Mouse (Mus musculus) lung, postnatal 0 days (tissue): ENCODE measurements around the gene Insrr. TPM values are rescaled to one million over a fixed set of nuclear protein-coding genes. Genes with fewer than 3 reads are reported as not detected.
A peak's percentile ranks its signal among the peaks of the same experiment; 100 is the strongest.

Experiments used
- ATAC-seq: fragments of 200-750 bp; cut with Nextera tagmentation; 2 replicates; pipeline ENCODE4 v1.8.0; 2017; ENCODE audit warnings: moderate library complexity
- DNase-seq: peaks from one replicate; pipeline ENCODE4 v3.0.0-alpha.2; 2016; ENCODE audit warnings: low spot score
- H3K27ac ChIP-seq: fragments of 300-500 bp; sonication (generic); 2 replicates; pipeline ENCODE4 v1.5.1; 2014; ENCODE audit warnings: antibody characterized with exemption, mild to moderate bottlenecking, low read length, mixed read lengths
- H3K27me3 ChIP-seq: fragments of 300-500 bp; sonication (generic); replicated peaks from 2 replicates; pipeline ENCODE4 v1.6.1; 2014; ENCODE audit warnings: low read length, mixed read lengths; ENCODE audit not compliant: insufficient read depth
- H3K36me3 ChIP-seq: fragments of 300-500 bp; sonication (generic); 2 replicates; pipeline ENCODE4 v1.6.1; 2014; ENCODE audit warnings: low read length, mixed read lengths; ENCODE audit not compliant: insufficient read depth
- H3K4me1 ChIP-seq: fragments of 300-500 bp; sonication (generic); 2 replicates; pipeline ENCODE4 v1.6.1; 2014; ENCODE audit warnings: antibody characterized with exemption, low read depth, low read length, mixed read lengths; ENCODE audit not compliant: insufficient read depth
- H3K4me2 ChIP-seq: fragments of 300-500 bp; sonication (generic); replicated peaks from 2 replicates; pipeline ENCODE4 v1.6.1; 2014; ENCODE audit warnings: low read depth, mild to moderate bottlenecking, low read length, moderate library complexity, mixed read lengths
- H3K4me3 ChIP-seq: fragments of 300-500 bp; sonication (generic); 2 replicates; pipeline ENCODE4 v1.5.1; 2014; ENCODE audit warnings: low read depth, low read length
- H3K9ac ChIP-seq: fragments of 300-500 bp; sonication (generic); replicated peaks from 2 replicates; pipeline ENCODE4 v1.6.1; 2014; ENCODE audit warnings: low read depth, mild to moderate bottlenecking
- H3K9me3 ChIP-seq: fragments of 300-500 bp; sonication (generic); 2 replicates; pipeline ENCODE4 v1.6.1; 2016; ENCODE audit warnings: low read length, mixed read lengths
- CTCF ChIP-seq: IDR thresholded peaks from 2 replicates; pipeline ENCODE4 v1.5.1; 2016; ENCODE audit warnings: antibody characterized with exemption, mild to moderate bottlenecking
- EP300 ChIP-seq: IDR thresholded peaks from 2 replicates; pipeline ENCODE4 v1.6.1; 2016; ENCODE audit warnings: antibody characterized with exemption, mild to moderate bottlenecking, control low read depth
- WGBS: fragments of 180-500 bp; shearing (Covaris S2); extraction: QIAGEN DNeasy Blood & Tissue Kit; methylation state at CpG from one replicate; pipeline ENCODE4 v1.1.7; 2014; 5-methylcytosine and 5-hydroxymethylcytosine counted together
- polyA plus RNA-seq: library from polyadenylated mRNA; unstranded; fragments of >200 nt; fragmentation: Nextera tagmentation; extraction: Ambion mirVana; gene quantifications from 2 replicates; pipeline ENCODE4 v1.2.1, GENCODE M21; 2015

The Insrr gene
- polyA plus RNA-seq, 1 experiment from 2014 or later = 0.12 TPM

DNA sequence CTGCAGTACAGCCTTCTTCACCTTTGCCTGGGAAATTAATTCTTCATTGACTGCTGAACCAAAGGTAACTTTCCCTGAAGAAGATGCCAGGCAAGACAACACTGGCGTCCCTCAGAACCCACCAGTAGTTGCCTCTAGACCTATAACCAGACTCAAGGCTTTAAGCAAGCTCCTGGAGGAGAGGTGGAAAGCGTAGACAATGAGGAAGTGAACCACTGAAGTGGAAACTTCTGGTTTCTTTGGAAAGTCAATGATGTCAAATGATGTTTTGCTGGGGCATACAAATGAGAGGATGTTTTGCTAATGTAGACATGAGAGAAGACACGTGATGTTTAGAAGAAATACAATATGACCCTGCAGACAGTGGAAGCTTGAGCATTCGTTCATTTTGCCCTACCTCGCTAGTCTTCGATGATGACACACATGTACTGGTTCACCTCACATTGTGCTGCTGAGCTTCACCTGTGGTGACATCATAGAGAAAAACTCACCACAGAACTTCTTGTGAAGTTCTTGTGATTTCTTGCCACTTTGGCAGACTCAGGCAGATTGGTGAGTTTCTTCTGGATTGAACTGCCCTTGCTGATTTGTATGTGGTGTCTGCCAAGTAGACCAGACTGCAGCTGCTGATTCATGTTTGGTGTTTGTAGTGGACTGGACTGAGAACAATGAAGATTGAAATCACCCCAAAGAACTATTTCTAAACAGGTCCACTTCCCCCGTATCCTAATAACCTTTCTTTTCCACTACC lies 35.5 kb downstream of the Insrr start:
- no peak overlapping the region for H3K4me3 ChIP-seq
- H3K4me2 ChIP-seq = no peak overlapping the region
- WGBS = 76% methylated on average over 7 of the region's 7 CpGs
- H3K27me3 ChIP-seq = no peaks in the 10 kb centered on the region
- no peak for ATAC-seq
- no peak for DNase-seq
- H3K4me1 ChIP-seq = no peaks in the 10 kb centered on the region
- no peak overlapping the region for H3K27ac ChIP-seq
- no peaks in the 10 kb centered on the region for H3K9me3 ChIP-seq
- no peak for TF ChIP-seq CTCF
- TF ChIP-seq EP300 = no peak
- no peak overlapping the region for H3K9ac ChIP-seq
- no peaks in the 10 kb centered on the region for H3K36me3 ChIP-seq

DNA sequence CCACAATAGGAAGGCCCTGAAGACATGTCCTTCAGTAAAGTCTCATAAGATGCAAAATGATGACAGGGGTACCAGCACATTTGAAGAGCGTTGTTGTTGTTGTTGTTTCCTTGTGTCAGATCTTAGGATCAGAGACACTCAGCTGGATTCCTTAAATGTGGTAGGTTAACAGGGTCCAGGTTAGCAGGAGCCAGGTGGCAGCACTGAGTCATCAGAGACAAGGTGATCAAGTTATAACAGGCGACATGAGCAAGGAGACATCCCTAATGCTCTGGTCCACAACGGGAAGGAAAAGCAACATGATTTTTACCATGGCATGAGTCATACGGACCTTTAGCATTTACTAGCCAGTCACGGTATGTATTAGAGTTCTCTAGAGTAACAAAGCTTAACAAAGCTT lies 36.7 kb downstream of the Insrr start:
- 58% methylated on average over 5 of the region's 5 CpGs for WGBS
- no peak overlapping the region for H3K9ac ChIP-seq
- H3K27me3 ChIP-seq = no peaks in the 10 kb centered on the region
- no peaks in the 10 kb centered on the region for H3K4me1 ChIP-seq
- no peaks in the 10 kb centered on the region for H3K9me3 ChIP-seq
- TF ChIP-seq EP300 = no peak
- peak; percentile 29 for TF ChIP-seq CTCF
- no peak overlapping the region for H3K4me2 ChIP-seq
- ATAC-seq (no peak), DNase-seq (no peak)
- no peaks in the 10 kb centered on the region for H3K36me3 ChIP-seq
- no peak overlapping the region for H3K27ac ChIP-seq
- no peak overlapping the region for H3K4me3 ChIP-seq

DNA sequence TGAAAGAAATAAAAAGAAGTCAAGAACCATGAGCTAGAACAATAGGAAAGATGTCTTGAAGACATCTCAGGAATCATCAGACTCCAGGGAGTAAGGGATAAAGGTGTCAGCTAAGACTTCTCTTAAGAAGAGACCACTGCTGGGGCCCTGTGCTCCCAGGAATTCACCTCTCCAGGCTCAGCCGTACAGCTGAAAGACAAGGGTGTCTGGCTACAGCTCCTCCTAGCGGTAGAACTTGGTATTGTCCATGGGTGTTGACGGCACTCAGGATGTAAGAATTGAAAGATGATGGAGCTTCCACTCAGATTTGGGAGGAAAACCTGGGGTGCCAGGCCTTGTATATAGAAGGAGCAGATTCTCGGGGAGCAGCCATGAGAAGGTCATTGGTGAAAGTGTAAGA lies 41.9 kb downstream of the Insrr start:
- H3K4me2 ChIP-seq = no peak overlapping the region
- no peaks in the 10 kb centered on the region for H3K27me3 ChIP-seq
- ATAC-seq = 0 out of 2 replicates have a peak, but pooled peaks have one; percentile 30
- H3K9ac ChIP-seq = no peak overlapping the region
- DNase-seq = peak; percentile 36
- H3K27ac ChIP-seq = no peak overlapping the region
- WGBS = 3% methylated on average over 4 of the region's 4 CpGs
- H3K36me3 ChIP-seq = no peaks in the 10 kb centered on the region
- H3K4me3 ChIP-seq = no peak overlapping the region
- peak; percentile 96 for TF ChIP-seq CTCF
- no peak for TF ChIP-seq EP300
- no peaks in the 10 kb centered on the region for H3K4me1 ChIP-seq
- H3K9me3 ChIP-seq = no peaks in the 10 kb centered on the region

DNA sequence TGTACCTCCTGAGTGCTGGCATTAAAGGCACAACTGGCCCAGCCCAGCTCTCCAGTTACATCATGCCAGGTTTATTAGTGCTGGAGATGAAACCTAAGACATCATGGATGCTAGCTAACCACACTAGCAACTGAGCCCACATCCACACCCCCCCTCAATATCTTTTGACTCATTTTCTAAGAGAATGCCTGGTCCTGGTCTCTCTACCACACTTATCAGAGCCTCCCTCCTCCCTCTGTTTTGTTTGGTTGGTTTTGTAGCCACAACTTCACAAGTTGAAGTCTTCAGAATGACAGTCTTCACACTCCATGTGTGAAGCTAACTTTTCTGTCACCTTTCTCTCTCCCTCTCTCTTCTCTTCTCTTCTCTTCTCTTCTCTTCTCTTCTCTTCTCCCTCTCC lies 44.1 kb downstream of the Insrr start:
- Histone ChIP-seq H3K27me3 (no peaks in the 10 kb centered on the region), H3K9ac (no peak overlapping the region), H3K36me3 (no peaks in the 10 kb centered on the region), H3K4me1 (no peaks in the 10 kb centered on the region), H3K27ac (no peak overlapping the region), H3K4me3 (no peak overlapping the region), H3K9me3 (no peaks in the 10 kb centered on the region), H3K4me2 (no peak overlapping the region)
- no peak for DNase-seq
- no peak for TF ChIP-seq EP300
- no peak for TF ChIP-seq CTCF
- no peak for ATAC-seq

DNA sequence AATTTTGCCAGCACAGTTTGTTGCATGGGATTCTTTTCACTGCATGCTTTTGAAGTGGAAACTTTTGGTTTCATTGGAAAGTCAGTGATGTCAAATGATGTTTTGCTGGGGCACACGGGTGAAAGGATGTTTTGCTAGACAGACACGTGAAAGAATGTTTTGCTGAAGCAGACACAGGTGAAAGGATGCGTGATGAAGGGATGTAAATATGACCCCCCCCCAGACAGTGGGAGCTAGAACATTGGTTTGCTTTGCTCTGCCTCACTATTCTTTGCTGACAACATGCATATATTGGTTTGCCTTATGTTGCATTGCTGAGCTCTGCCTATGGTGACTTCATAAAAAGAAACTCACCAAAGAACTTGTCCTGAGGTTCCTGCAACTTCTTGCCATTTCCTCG lies 48.2 kb downstream of the Insrr start:
- TF ChIP-seq CTCF (no peak), EP300 (no peak)
- ATAC-seq = no peak
- no peak overlapping the region for H3K27ac ChIP-seq
- H3K4me3 ChIP-seq = no peak overlapping the region
- no peaks in the 10 kb centered on the region for H3K9me3 ChIP-seq
- no peaks in the 10 kb centered on the region for H3K27me3 ChIP-seq
- no peak overlapping the region for H3K4me2 ChIP-seq
- no peak for DNase-seq
- H3K4me1 ChIP-seq = no peaks in the 10 kb centered on the region
- 79% methylated on average over 4 of the region's 4 CpGs for WGBS
- H3K36me3 ChIP-seq = no peaks in the 10 kb centered on the region
- no peak overlapping the region for H3K9ac ChIP-seq

DNA sequence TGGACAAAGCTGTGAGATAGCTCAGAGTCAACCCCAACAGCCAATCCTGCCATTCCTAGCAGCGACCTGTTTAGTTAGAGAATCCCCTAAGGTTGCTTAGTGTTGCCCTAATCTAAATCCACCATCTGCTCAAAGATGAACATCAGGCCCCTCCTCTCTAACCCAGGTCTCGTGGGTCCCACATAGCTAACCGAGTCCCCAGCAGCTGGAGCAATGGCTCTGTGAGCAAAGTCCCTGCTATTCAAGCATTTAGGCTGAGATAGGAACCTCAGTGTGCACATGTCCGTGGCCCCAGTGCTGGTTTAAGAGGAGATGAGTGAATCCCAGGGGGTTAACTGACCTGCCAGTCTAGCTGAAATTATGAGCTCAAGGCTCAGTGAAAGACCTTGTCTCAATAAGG lies 49.4 kb downstream of the Insrr start:
- ATAC-seq = no peak
- H3K4me2 ChIP-seq = no peak overlapping the region
- H3K27ac ChIP-seq = no peak overlapping the region
- H3K9ac ChIP-seq = no peak overlapping the region
- H3K36me3 ChIP-seq = no peaks in the 10 kb centered on the region
- no peaks in the 10 kb centered on the region for H3K9me3 ChIP-seq
- H3K4me1 ChIP-seq = no peaks in the 10 kb centered on the region
- TF ChIP-seq EP300 (no peak), CTCF (no peak)
- no peak for DNase-seq
- no peaks in the 10 kb centered on the region for H3K27me3 ChIP-seq
- no peak overlapping the region for H3K4me3 ChIP-seq
- WGBS = 68% methylated on average over 4 of the region's 4 CpGs

DNA sequence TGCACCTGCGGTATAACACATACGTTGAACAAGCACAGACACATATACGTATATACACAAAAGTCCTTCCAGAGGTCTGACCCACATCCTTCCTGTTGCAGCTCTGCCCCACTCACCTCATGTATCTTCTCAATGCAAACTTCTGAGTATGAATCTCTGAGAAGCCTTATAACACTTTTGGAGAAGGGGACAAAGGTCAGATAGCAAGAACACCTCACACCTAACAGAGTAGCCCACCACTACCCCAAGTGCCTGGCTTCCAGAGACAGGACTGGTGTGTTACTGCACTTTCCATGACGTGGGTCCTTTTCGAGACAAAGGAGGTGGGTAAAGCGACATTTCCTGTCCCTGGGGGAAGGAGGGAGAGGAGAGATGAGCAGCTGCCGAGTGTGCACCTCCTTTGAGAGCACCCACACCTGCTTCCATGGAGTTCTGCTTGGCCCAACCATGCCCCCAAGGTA lies 49.9 kb downstream of the Insrr start, which contains the start of gene Sh2d2a:
TSS of gene Sh2d2a (plus strand) at position 106 of the 461 bp plus-strand sequence.
- Histone ChIP-seq H3K9me3 (no peaks in the 10 kb centered on the region), H3K9ac (no peak within 1 kb of the TSS), H3K4me2 (no peak within 1 kb of the TSS), H3K4me3 (no peak within 1 kb of the TSS), H3K27me3 (no peaks in the 10 kb centered on the region), H3K4me1 (no peaks in the 10 kb centered on the region), H3K27ac (no peak within 1 kb of the TSS), H3K36me3 (no peaks in the 10 kb centered on the region)
- WGBS = 60% methylated on average over 7 of the region's 7 CpGs
- DNase-seq = no peak
- TF ChIP-seq CTCF (no peak), EP300 (no peak)
- ATAC-seq = no peak
